Mouse (Mus musculus) forebrain, postnatal 0 days (tissue): ENCODE measurements around the gene Gm19684. TPM values are rescaled to one million over a fixed set of nuclear protein-coding genes. Genes with fewer than 3 reads are reported as not detected.
"Not testable (repeated sequence)": the region's sequence is repeated elsewhere in the genome, so short reads cannot be mapped to it uniquely, and the experiment has no call there.

ENCODE experiments used
- ATAC-seq: fragments of 200-750 bp; cut with Nextera tagmentation; 2 replicates; pipeline ENCODE4 v1.8.0; 2017; ENCODE audit warnings: mild to moderate bottlenecking, moderate library complexity
- DNase-seq: peaks from one replicate; pipeline ENCODE4 v3.0.0-alpha.2; 2015
- H3K27ac ChIP-seq: fragments of 300-500 bp; sonication (generic); 2 replicates; pipeline ENCODE4 v1.5.1; 2014; ENCODE audit warnings: low read depth, mild to moderate bottlenecking, antibody characterized with exemption, low read length, moderate library complexity, mixed read lengths
- H3K27me3 ChIP-seq: fragments of 300-500 bp; sonication (generic); 2 replicates; pipeline ENCODE4 v1.6.1; 2014; ENCODE audit warnings: mild to moderate bottlenecking, low read length, mixed read lengths; ENCODE audit not compliant: insufficient read depth
- H3K36me3 ChIP-seq: fragments of 300-500 bp; sonication (generic); 2 replicates; pipeline ENCODE4 v1.6.1; 2014; ENCODE audit warnings: mild to moderate bottlenecking, moderate library complexity; ENCODE audit not compliant: insufficient read depth
- H3K4me1 ChIP-seq: fragments of 300-500 bp; sonication (generic); 2 replicates; pipeline ENCODE4 v1.6.1; 2014; ENCODE audit warnings: antibody characterized with exemption; ENCODE audit not compliant: insufficient read depth
- H3K4me2 ChIP-seq: fragments of 300-500 bp; sonication (generic); 2 replicates; pipeline ENCODE4 v1.6.1; 2014; ENCODE audit warnings: low read depth, mild to moderate bottlenecking, moderate library complexity
- H3K4me3 ChIP-seq: fragments of 300-500 bp; sonication (generic); 2 replicates; pipeline ENCODE4 v1.5.1; 2014; ENCODE audit warnings: low read depth, low read length, mixed read lengths
- H3K9ac ChIP-seq: fragments of 300-500 bp; sonication (generic); 2 replicates; pipeline ENCODE4 v1.6.1; 2014; ENCODE audit warnings: mild to moderate bottlenecking
- H3K9me3 ChIP-seq: fragments of 300-500 bp; sonication (generic); 2 replicates; pipeline ENCODE4 v1.6.1; 2016; ENCODE audit warnings: low read length
- CTCF ChIP-seq: sonication (generic); IDR thresholded peaks from 2 replicates; pipeline ENCODE4 v1.5.1; 2016; ENCODE audit warnings: antibody characterized with exemption, control low read depth, low read depth
- WGBS: fragments of 180-500 bp; shearing (Covaris S2); extraction: QIAGEN DNeasy Blood & Tissue Kit; methylation state at CpG from one replicate; pipeline ENCODE4 v1.1.7; 2014; 5-methylcytosine and 5-hydroxymethylcytosine counted together
- polyA plus RNA-seq: library from polyadenylated mRNA; unstranded; fragments of >200 nt; fragmentation: Nextera tagmentation; extraction: Ambion mirVana; gene quantifications from 2 replicates; pipeline ENCODE4 v1.2.1, GENCODE M21; 2015
- total RNA-seq: library from RNA; depleted of rRNA; stranded (reverse); fragments of >200 nt; gene quantifications from 2 replicates; pipeline ENCODE4 v1.2.3, GENCODE M21; 2014

Gene Gm19684
- total and polyA plus RNA-seq, 2 experiments from 2014 or later, result not detected

DNA sequence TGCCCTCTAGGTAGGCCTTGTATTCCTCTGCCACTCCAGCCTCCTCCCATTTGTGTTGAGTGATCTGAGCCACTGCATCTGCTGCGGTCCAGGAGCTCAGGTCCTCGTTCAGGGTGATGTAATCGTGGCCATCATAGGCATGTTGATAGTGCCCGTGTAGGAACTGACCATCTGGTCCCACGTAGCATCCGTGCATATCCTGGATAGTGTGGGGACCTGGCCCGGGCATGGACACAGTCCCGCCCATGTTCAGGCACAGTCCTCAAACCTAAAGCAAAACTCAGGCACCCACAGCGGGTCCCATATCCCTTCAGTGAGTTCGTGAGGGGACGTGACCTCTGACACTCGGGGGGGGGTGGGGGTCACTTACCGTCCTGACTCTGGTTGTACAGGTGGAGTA, 7.0 kb downstream of the Gm19684 start:
- H3K9me3 ChIP-seq, H3K27ac ChIP-seq, H3K36me3 ChIP-seq, H3K9ac ChIP-seq, H3K27me3 ChIP-seq, ATAC-seq, H3K4me2 ChIP-seq, H3K4me1 ChIP-seq, DNase-seq, H3K4me3 ChIP-seq: not testable (repeated sequence)
- WGBS, result 59% methylated on average over 11 of the region's 13 CpGs

DNA sequence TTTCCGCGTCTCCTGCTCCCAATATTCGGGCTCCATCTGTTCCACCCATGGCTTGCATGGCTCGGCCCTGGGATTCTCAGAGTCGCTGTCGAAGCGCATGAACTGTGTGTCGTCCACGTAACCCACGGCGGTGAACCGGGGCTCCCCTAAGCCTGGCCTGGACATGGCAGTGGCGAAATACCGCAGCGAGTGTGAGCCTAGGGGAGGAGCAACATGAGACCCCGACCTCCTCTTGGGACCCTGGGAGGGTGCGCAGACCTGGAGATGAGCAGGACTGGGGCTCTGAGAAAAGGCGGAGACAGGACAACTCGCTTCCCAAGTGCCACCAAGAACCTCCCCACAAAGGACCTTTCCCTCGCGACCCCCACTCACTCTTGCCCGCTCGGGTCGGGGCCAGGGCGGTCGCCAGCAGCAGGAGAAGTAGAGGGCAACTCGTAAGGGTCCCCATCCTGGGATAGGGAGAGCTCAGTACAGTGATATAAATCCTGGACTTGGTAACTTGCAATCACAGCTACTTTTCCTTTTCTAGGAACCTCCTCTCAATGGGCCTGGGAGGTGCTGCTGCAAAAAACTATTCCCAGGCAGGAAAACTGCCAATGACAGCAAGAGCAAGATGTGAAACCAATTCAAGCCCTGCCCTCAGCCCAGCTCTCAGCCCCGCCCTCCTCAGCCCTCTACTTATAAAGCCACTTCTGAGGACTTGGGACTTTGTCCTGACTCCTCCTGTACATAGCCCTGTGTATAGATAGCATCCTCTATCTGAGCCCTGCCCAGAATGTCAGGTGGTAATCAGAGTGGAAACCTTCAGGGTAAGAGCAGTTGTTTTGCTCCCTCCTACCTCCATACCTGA, 7.7 kb downstream of the Gm19684 start, which contains the start of gene Gm7030:
Gene Gm7030, minus strand, starts transcription at position 458 of the 850 bp plus-strand sequence.
- H3K4me1 ChIP-seq, H3K27ac ChIP-seq, H3K9ac ChIP-seq, H3K27me3 ChIP-seq, DNase-seq, H3K4me3 ChIP-seq, H3K4me2 ChIP-seq, ATAC-seq, H3K9me3 ChIP-seq, H3K36me3 ChIP-seq: not testable (repeated sequence)
- 26% methylated on average over 23 of the region's 28 CpGs for WGBS

DNA sequence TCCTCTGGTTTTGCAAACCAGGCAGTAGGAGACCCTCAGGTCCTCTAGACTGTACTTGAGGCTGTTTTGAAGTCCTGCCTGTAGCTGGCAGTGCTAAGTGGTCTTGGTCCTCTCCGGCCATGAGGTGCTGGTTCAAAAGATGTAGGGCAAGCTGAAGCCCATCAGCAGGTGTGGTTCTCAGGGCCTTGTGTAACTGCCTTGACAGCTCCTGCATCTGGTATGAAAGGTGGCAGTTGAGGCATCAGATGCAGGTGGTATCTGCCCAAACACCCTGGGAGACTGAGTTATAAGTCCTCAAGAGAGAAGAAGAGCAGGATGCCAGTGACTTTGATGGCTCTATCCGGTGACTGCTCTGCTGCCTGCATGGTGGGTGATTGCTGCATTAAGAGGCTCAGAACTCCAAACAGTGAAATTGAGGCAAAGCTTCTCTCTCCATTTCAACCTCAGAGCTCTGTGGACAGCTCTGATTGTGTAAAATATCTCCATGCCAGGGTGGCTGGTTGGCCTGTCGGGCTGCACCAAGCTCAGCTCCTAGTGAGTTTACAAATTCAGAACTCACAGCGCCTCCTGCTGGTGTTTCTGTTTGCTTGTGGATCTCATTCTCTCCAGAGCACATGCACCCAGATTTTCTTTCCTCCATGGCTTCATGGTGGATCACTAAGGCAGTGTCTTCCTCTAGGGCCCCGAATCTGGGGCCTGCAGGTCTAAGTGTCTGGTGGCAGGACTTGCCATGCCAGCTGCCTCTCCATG, 10.2 kb downstream of the Gm19684 start:
- Histone ChIP-seq H3K27me3 (no peaks in the 10 kb centered on the region), H3K9me3 (no peaks in the 10 kb centered on the region), H3K9ac (no peak overlapping the region), H3K36me3 (no peaks in the 10 kb centered on the region), H3K27ac (no peak overlapping the region), H3K4me3 (no peak overlapping the region), H3K4me2 (no peak overlapping the region), H3K4me1 (no peaks in the 10 kb centered on the region)
- ATAC-seq, result no peak
- 80% methylated on average over 5 of the region's 5 CpGs for WGBS
- DNase-seq, result no peak
- TF ChIP-seq CTCF, result 0 out of 2 replicates have a peak, but pooled peaks have one; percentile 2

DNA sequence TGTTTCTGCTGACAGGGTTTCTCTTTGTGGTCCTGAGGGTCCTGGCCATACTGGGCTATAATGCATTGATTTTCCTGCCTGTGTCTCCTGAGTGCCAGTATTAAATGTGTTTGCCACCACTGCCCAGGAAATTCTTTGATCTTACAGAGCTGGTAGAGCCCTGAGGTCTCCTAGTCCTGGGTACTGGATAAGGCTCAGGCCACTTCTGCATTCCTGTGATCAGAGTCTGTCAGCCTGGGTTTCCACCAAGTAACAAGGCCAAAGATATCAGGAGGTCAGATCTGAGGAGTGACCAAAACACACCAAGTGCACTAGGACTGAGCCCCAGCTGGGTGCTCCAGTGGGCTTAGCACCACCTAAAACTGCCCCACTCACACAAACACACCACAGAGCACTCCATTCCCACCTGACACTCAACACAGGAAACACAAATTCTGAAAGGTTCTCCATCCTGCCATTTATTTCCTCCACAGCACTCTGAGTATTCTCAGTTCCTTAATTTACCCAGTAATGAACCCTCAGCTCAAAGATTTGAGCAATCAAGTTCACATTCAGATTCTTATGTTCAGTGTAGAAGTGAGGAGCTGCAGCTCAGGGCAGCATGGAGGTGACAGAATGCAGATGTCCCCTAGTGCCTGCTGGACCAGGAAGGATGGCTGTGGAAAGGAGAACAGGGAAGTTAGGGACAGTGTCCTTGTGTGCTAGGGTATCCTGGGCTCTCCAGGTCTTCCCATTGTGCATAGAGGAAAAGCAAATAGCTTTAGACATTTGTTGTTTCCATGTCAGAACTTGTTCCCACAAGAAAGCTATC, 14.1 kb downstream of the Gm19684 start:
- H3K4me1 ChIP-seq, H3K36me3 ChIP-seq, H3K9ac ChIP-seq, DNase-seq, H3K27me3 ChIP-seq, ATAC-seq, H3K4me3 ChIP-seq, H3K27ac ChIP-seq, H3K4me2 ChIP-seq, H3K9me3 ChIP-seq: not testable (repeated sequence)

DNA sequence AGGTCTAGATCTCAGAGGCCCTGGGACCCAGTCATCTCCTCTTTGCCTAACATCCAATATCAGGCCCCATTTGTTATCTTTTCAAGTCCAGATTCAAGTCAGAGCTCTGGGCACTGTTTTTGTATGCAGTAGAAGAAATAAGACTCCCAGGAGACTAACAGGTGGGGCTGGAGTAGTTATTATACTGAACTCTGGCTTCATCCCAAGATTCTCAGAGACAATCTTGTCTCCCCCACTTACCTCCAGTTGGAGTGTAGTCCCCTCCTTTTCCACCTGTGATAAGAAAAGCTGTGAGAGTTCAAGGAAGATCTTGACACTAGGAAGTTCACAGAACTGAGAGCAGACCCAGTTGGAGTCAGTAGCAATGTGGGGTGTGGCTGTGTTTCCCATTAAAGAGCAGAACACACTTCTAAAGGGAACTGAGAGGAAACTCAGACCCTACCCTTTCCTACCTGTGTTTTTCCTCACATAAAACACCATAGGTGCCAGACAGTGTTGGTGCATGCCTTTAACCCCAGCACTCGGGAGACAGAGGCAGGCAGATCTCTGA, 14.9 kb downstream of the Gm19684 start:
- WGBS, result 83% methylated on average over 1 of the region's 1 CpGs
- H3K36me3 ChIP-seq, H3K9ac ChIP-seq, H3K4me2 ChIP-seq, H3K27me3 ChIP-seq, H3K4me3 ChIP-seq, DNase-seq, H3K9me3 ChIP-seq, ATAC-seq, H3K27ac ChIP-seq, H3K4me1 ChIP-seq: not testable (repeated sequence)

DNA sequence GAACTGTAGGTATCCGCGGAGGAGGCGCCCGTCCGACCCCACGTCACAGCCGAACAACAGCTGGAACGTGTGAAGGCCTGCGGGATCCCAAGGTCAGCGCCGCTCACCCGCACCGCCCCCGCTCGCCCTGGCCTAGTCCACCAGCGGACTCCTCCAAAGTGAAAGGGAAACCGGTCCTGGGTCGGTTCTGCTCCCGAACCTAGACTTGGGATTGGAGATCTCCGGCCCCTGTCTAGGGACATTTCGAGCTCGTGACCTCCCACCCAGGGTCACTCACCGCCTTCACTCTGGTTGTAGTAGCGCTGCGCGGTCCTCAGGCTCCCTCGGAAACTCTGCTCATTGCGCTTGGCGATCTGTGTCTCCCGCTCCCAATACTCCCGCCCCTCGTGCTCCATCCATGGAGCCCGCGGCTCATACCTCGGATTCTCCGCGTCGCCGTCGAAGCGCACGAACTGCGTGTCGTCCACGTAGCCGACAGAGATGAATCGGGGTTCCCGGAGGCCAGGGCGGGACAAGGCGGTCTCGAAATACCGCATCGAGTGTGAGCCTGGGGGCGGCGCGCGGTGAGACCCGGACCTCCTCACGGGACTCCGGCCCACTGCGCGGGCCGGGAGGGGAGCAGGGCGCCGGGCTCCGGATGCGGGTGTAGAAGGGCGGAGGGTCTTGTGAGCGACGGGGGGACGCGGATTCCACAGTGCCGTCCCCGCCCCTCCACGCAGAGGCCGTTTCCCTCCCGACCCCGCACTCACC, 23.8 kb downstream of the Gm19684 start:
- H3K36me3 ChIP-seq, result no peaks in the 10 kb centered on the region
- DNase-seq (no peak), ATAC-seq (no peak; the same call in 1 of the 2 replicates)
- TF ChIP-seq CTCF, result no peak
- peak overlapping the region; percentile 44 for H3K4me2 ChIP-seq
- no peaks in the 10 kb centered on the region for H3K9me3 ChIP-seq
- peaks cover 19% of the 10 kb centered on the region for H3K27me3 ChIP-seq
- H3K27ac ChIP-seq, result no peak overlapping the region
- 2% methylated on average over 62 of the region's 78 CpGs for WGBS
- no peak overlapping the region for H3K9ac ChIP-seq
- 0 out of 2 replicates have a peak, but pooled peaks cover 3% of the 10 kb centered on the region for H3K4me1 ChIP-seq
- H3K4me3 ChIP-seq, result peak overlapping the region; percentile 28

DNA sequence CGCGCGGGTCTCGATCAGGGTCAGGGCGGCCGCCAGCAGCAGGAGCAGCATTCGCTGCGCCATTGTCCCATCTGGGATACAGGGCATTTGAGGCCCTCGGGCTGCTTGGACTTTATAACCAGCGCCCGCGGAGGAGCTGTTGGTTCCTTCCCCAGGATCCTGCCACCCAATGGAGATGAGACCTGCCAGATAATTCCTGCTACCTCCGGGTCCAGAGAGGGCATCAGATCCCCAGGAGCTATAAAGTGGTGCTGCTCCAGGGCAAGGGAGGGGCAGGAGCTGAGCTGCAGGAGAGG, 24.3 kb downstream of the Gm19684 start:
- ATAC-seq, H3K36me3 ChIP-seq: not testable (repeated sequence)

DNA sequence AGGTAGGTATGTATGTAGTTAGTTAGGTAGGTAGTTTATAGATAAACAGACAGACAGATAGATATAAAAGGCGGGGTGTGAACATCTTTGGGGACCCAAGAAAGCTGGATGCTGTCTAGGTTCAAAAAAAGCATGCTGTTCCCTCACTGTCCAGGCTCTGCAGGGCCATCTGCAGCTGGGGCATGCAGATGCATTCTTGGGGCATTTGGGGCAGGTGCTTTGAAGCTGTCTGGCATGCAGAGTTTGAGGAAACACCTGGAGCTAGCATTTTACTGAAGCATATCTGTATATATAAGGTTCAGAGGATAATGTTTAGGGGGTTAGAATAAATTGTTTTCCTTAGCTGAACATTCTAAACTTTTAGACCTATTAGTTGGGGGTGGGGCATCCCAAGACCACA, 25.5 kb downstream of the Gm19684 start:
- 85% methylated on average over 1 of the region's 1 CpGs for WGBS
- H3K36me3 ChIP-seq, H3K4me2 ChIP-seq, DNase-seq, H3K4me3 ChIP-seq, H3K4me1 ChIP-seq, H3K27ac ChIP-seq, H3K9ac ChIP-seq, ATAC-seq, H3K9me3 ChIP-seq: not testable (repeated sequence)
- H3K27me3 ChIP-seq, result peaks cover 19% of the 10 kb centered on the region

More for the DNA sequence above, 24.3 kb downstream of the Gm19684 start:
- H3K27me3 ChIP-seq, result peaks cover 19% of the 10 kb centered on the region
- not testable (repeated sequence) for H3K9ac ChIP-seq, H3K9me3 ChIP-seq, H3K4me1 ChIP-seq, H3K27ac ChIP-seq, DNase-seq
- H3K4me2 ChIP-seq, result peak overlapping the region; percentile 44
- WGBS, result 2% methylated on average over 10 of the region's 13 CpGs
- H3K4me3 ChIP-seq, result peak overlapping the region; percentile 28

DNA sequence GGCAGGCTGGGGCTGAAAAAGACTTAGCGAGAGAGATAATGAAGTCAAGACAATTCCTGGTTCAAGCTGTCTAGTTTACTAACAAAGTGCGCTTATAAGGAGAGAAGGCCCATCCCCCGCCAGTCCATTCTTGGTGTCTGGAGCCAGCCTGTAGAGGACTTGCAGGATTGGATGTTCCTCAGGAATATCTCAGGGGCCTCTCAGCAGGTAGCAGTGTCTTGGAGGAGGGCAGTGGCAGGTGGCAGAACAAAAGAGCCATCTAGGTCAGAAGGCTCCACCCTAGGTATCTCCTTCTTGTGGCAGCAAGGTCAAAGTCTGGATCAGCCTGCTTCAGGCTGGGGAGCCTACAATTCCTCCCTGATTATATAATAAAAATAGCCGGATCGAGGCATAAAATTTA, 27.0 kb downstream of the Gm19684 start:
- 68% methylated on average over 5 of the region's 5 CpGs for WGBS
- H3K27me3 ChIP-seq, result peaks cover 17% of the 10 kb centered on the region
- H3K4me1 ChIP-seq, H3K36me3 ChIP-seq, ATAC-seq, H3K4me3 ChIP-seq, H3K4me2 ChIP-seq, H3K27ac ChIP-seq, H3K9ac ChIP-seq, H3K9me3 ChIP-seq, DNase-seq: not testable (repeated sequence)
